Mouse (Mus musculus): ENCODE data around the gene Serinc4.

- TF ChIP-seq ZC3H11A (IDR thresholded peaks at IDR 0.05; ENCODE audit: borderline replicate concordance, low read depth, low read length) (no peak), ZNF384 (IDR thresholded peaks at IDR 0.05; ENCODE audit: low read depth, low read length) (no peak)
Observed at GRCm38 (mm10) chr2:121441800-121442199, 14.8 kb downstream of the Serinc4 start.

All from ES-E14 (cell line).